Mouse (Mus musculus) C3H10T1/2 (cell line): ENCODE data around the gene A030005L19Rik. TPM values are rescaled to one million over a fixed set of nuclear protein-coding genes. Genes with fewer than 3 reads are reported as not detected.

ENCODE experiments used
- polyA plus RNA-seq, 2 experiments: library from polyadenylated mRNA; unstranded; fragments of >200 nt; fragmentation: generic; extraction: Trizol; gene quantifications; one replicate each; pipeline ENCODE4 v1.2.1; 2012; ENCODE audit warnings: missing spikeins in 2 of 2

A030005L19Rik gene
- polyA plus RNA-seq = not detected

GRCm38 (mm10) chr1:82913025-82913424, at the start of gene A030005L19Rik:
TSS of gene A030005L19Rik (plus strand) at chr1:82913325.

GRCm38 (mm10) chr1:82924650-82925049, 11.5 kb downstream of the A030005L19Rik start, which contains the start of gene A030014E15Rik:
TSS of gene A030014E15Rik (plus strand) at chr1:82924917.

GRCm38 (mm10) chr1:82931326-82931725, 18.2 kb downstream of the A030005L19Rik start, which contains the start of gene Gm6217:
TSS of gene Gm6217 (minus strand) at chr1:82931399.

GRCm38 (mm10) chr1:82943295-82943694, 30.2 kb downstream of the A030005L19Rik start, which contains the start of gene A030003K21Rik:
TSS of gene A030003K21Rik (minus strand) at chr1:82943388.

GRCm38 (mm10) chr1:82955913-82956312, 42.8 kb downstream of the A030005L19Rik start, which contains the start of gene Gm7544:
TSS of gene Gm7544 (minus strand) at chr1:82956013.

GRCm38 (mm10) chr1:82959870-82960385, 46.8 kb downstream of the A030005L19Rik start, which contains the start of gene Gm47955:
TSS of gene Gm47955 (plus strand) at chr1:82960286.

Other genes with a start within 250 kb of the A030005L19Rik start
- gene Mff, start 188.4 kb upstream of the A030005L19Rik start, polyA plus RNA-seq = 10 to 100 TPM in 1 of 2 experiments, 1 to 10 TPM in 1; 7.8 to 61.5 TPM
- not detected for gene Tm4sf20, start 144.9 kb upstream of the A030005L19Rik start, polyA plus RNA-seq
- gene Gm47791, start 142.1 kb upstream of the A030005L19Rik start, polyA plus RNA-seq = not detected
- gene Agfg1, start 73.8 kb upstream of the A030005L19Rik start, polyA plus RNA-seq = 10 to 100 TPM in 1 of 2 experiments, 1 to 10 TPM in 1; 7.0 to 11.2 TPM
- gene A030014E15Rik, start 11.6 kb downstream of the A030005L19Rik start, polyA plus RNA-seq = not detected
- gene Gm6217, start 18.1 kb downstream of the A030005L19Rik start, polyA plus RNA-seq = not detected
- gene A030003K21Rik, start 30.1 kb downstream of the A030005L19Rik start, polyA plus RNA-seq = not detected
- gene Gm7544, start 42.7 kb downstream of the A030005L19Rik start, polyA plus RNA-seq = not detected
- not detected for gene Gm47955, start 47.0 kb downstream of the A030005L19Rik start, polyA plus RNA-seq
- gene Gm47959, start 87.2 kb downstream of the A030005L19Rik start, polyA plus RNA-seq = not detected
- gene Slc19a3, start 125.1 kb downstream of the A030005L19Rik start, polyA plus RNA-seq = not detected
- not detected for gene Krtap28-10, start 129.2 kb downstream of the A030005L19Rik start, polyA plus RNA-seq
- not detected for gene Gm47969, start 131.6 kb downstream of the A030005L19Rik start, polyA plus RNA-seq
- gene A030005K14Rik, start 146.1 kb downstream of the A030005L19Rik start, polyA plus RNA-seq = not detected
- not detected for gene Krtap28-13, start 147.6 kb downstream of the A030005L19Rik start, polyA plus RNA-seq
- not detected for gene Ccl20, start 203.4 kb downstream of the A030005L19Rik start, polyA plus RNA-seq
- not detected for gene Daw1, start 246.4 kb downstream of the A030005L19Rik start, polyA plus RNA-seq